Mouse (Mus musculus) myocyte (in vitro differentiated cells): ENCODE results near the gene Stk4. TPM values are rescaled to one million over a fixed set of nuclear protein-coding genes. Genes with fewer than 3 reads are reported as not detected.

Experiments
- H3K27me3 ChIP-seq: one replicate; pipeline ENCODE4 v1.6.1; 2011; ENCODE audit not compliant: control insufficient read depth, insufficient read depth, insufficient read length
- H3K36me3 ChIP-seq: one replicate; pipeline ENCODE4 v1.6.1; 2011; ENCODE audit not compliant: control insufficient read depth, insufficient read depth
- H3K4me2 ChIP-seq: one replicate; pipeline ENCODE4 v1.6.1; 2011; ENCODE audit warnings: low read depth, control low read depth
- H3K4me3 ChIP-seq: one replicate; pipeline ENCODE4 v1.5.1; 2011; ENCODE audit warnings: mild to moderate bottlenecking, control low read depth, moderate library complexity
- H3K79me2 ChIP-seq: one replicate; pipeline ENCODE4 v1.6.1; 2011; ENCODE audit not compliant: control insufficient read depth, insufficient read depth
- H3ac ChIP-seq: one replicate; pipeline ENCODE4 v1.6.1; 2011; ENCODE audit not compliant: control insufficient read depth, insufficient read length
- CEBPB ChIP-seq: IDR thresholded peaks from 2 replicates; pipeline ENCODE4 v1.6.1; 2011; ENCODE audit warnings: mild to moderate bottlenecking, moderate library complexity; ENCODE audit not compliant: poor library complexity, insufficient read depth, severe bottlenecking
- E2F4 ChIP-seq: IDR thresholded peaks from one replicate; pipeline ENCODE4 v1.6.1; 2011; ENCODE audit warnings: mild to moderate bottlenecking, control low read depth, moderate library complexity; ENCODE audit not compliant: insufficient read depth
- MAX ChIP-seq: IDR thresholded peaks from one replicate; pipeline ENCODE4 v1.6.1; 2011; ENCODE audit warnings: low read depth, mild to moderate bottlenecking, control low read depth
- MYOD1 ChIP-seq, 3 experiments: IDR thresholded peaks; one replicate each; pipeline ENCODE4 v1.6.1; 2011; ENCODE audit warnings: control low read depth in 2 of 3, low read depth in 2 of 3, mild to moderate bottlenecking in 2 of 3, moderate library complexity in 1 of 3; ENCODE audit not compliant: insufficient read length in 2 of 3, control insufficient read depth in 1 of 3
- MYOG ChIP-seq, 3 experiments: IDR thresholded peaks; one replicate each; pipeline ENCODE4 v1.6.1; 2011; ENCODE audit warnings: control low read depth in 2 of 3, low read depth in 2 of 3, mild to moderate bottlenecking in 2 of 3; ENCODE audit not compliant: insufficient read length in 2 of 3, control insufficient read depth in 1 of 3, insufficient read depth in 1 of 3
- POLR2A ChIP-seq: IDR thresholded peaks from one replicate; pipeline ENCODE4 v1.6.1; 2011; ENCODE audit warnings: low read depth, mild to moderate bottlenecking, control low read depth, moderate library complexity; ENCODE audit not compliant: insufficient read length
- POLR2AphosphoS2 ChIP-seq: IDR thresholded peaks from one replicate; pipeline ENCODE4 v1.6.1; 2011; ENCODE audit warnings: low read depth, control low read depth; ENCODE audit not compliant: insufficient read length
- REST ChIP-seq: IDR thresholded peaks from one replicate; pipeline ENCODE4 v1.6.1; 2011; ENCODE audit warnings: mild to moderate bottlenecking, control low read depth, moderate library complexity; ENCODE audit not compliant: insufficient read depth, insufficient read length
- SRF ChIP-seq: IDR thresholded peaks from one replicate; pipeline ENCODE4 v1.6.1; 2011; ENCODE audit warnings: low read depth; ENCODE audit not compliant: control insufficient read depth, insufficient read length
- TCF12 ChIP-seq: IDR thresholded peaks from one replicate; pipeline ENCODE4 v1.6.1; 2011; ENCODE audit warnings: mild to moderate bottlenecking, control low read depth; ENCODE audit not compliant: poor library complexity, insufficient read depth, severe bottlenecking
- TCF3 ChIP-seq: IDR thresholded peaks from one replicate; pipeline ENCODE4 v1.6.1; 2011; ENCODE audit warnings: low read depth, control low read depth; ENCODE audit not compliant: insufficient read length
- USF1 ChIP-seq: IDR thresholded peaks from one replicate; pipeline ENCODE4 v1.6.1; 2011; ENCODE audit warnings: low read depth, mild to moderate bottlenecking, control low read depth, moderate library complexity
- polyA plus RNA-seq: library from polyadenylated mRNA; unstranded; fragments of >200 nt; fragmentation: generic; extraction: Trizol; gene quantifications from one replicate; pipeline ENCODE4 v1.2.1, GENCODE M21; 2012; ENCODE audit warnings: missing spikeins

Gene Stk4
- polyA plus RNA-seq, 1 experiment, result 9.8 TPM

- Histone ChIP-seq H3K79me2 (no peaks in the 10 kb centered on the region), H3K4me2 (no peak overlapping the region), H3K27me3 (no peaks in the 10 kb centered on the region), H3K4me3 (no peak overlapping the region), H3ac (no peak overlapping the region), H3K36me3 (peaks cover 11% of the 10 kb centered on the region)
- no peak for TF ChIP-seq MYOD1 (IDR thresholded peaks at IDR 0.05; ENCODE audit: control insufficient read depth in 1 of 3, insufficient read length in 2 of 3, low read depth in 2 of 3)
- no peak for TF ChIP-seq REST
- TF ChIP-seq USF1, result no peak
- no peak for TF ChIP-seq MYOG (IDR thresholded peaks at IDR 0.05; ENCODE audit: control insufficient read depth in 1 of 3, insufficient read depth in 1 of 3, insufficient read length in 2 of 3, low read depth in 2 of 3)
- TF ChIP-seq POLR2A, result no peak
Observed at GRCm38 (mm10) chr2:164126533-164126955, 56.4 kb downstream of the Stk4 start.

- H3K36me3 ChIP-seq, result peaks cover 11% of the 10 kb centered on the region
- H3K4me2 ChIP-seq, result no peak overlapping the region
Observed at GRCm38 (mm10) chr2:164127297-164127696, 57.2 kb downstream of the Stk4 start.

GRCm38 (mm10) chr2:164128576-164129411 is 58.7 kb downstream of the Stk4 start:
- Histone ChIP-seq H3K79me2 (no peaks in the 10 kb centered on the region), H3ac (no peak overlapping the region), H3K36me3 (peaks cover 6% of the 10 kb centered on the region), H3K4me3 (no peak overlapping the region), H3K4me2 (no peak overlapping the region), H3K27me3 (no peaks in the 10 kb centered on the region)
- no peak for TF ChIP-seq E2F4

More at GRCm38 (mm10) chr2:164127297-164127696, 57.2 kb downstream of the Stk4 start:
- TF ChIP-seq MAX (no peak), SRF (no peak), REST (no peak), TCF12 (no peak), MYOD1 (IDR thresholded peaks at IDR 0.05; ENCODE audit: control insufficient read depth in 1 of 3, insufficient read length in 2 of 3, low read depth in 2 of 3) (no peak), POLR2AphosphoS2 (no peak), USF1 (no peak), E2F4 (no peak), MYOG (IDR thresholded peaks at IDR 0.05; ENCODE audit: control insufficient read depth in 1 of 3, insufficient read depth in 1 of 3, insufficient read length in 2 of 3, low read depth in 2 of 3) (no peak)
- H3K4me3 ChIP-seq, result no peak overlapping the region
- no peaks in the 10 kb centered on the region for H3K27me3 ChIP-seq
- H3K79me2 ChIP-seq, result no peaks in the 10 kb centered on the region
- H3ac ChIP-seq, result no peak overlapping the region

DNA sequence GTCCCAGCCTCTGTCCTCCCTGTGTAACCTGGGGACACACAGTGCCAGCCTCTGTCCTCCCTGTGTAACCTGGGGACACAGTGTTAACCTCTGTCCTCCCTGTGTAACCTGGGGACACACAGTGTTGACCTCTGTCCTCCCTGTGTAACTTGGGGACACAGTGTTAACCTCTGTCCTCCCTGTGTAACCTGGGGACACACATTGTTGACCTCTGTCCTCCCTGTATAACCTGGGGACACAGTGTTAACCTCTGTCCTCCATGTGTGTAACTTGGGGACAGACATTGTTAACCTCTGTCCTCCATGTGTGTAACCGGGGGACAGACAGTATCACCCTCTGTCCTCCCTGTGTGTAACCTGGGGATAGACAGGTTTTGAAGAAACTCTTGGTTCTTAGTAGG is 61.5 kb downstream of the Stk4 start:
- H3ac ChIP-seq, result no peak overlapping the region

GRCm38 (mm10) chr2:164134563-164134962 is 64.4 kb downstream of the Stk4 start:
- no peak overlapping the region for H3K4me3 ChIP-seq
- peaks cover 3% of the 10 kb centered on the region for H3K36me3 ChIP-seq
- no peaks in the 10 kb centered on the region for H3K27me3 ChIP-seq
- TF ChIP-seq TCF12, result no peak
- TF ChIP-seq MYOD1 (IDR thresholded peaks at IDR 0.05; ENCODE audit: control insufficient read depth in 1 of 3, insufficient read length in 2 of 3, low read depth in 2 of 3), result no peak
- no peak for TF ChIP-seq REST
- no peak for TF ChIP-seq POLR2AphosphoS2
- no peak for TF ChIP-seq MAX
- TF ChIP-seq CEBPB, result no peak
- no peak for TF ChIP-seq MYOG (IDR thresholded peaks at IDR 0.05; ENCODE audit: control insufficient read depth in 1 of 3, insufficient read depth in 1 of 3, insufficient read length in 2 of 3, low read depth in 2 of 3)
- no peak for TF ChIP-seq POLR2A
- TF ChIP-seq SRF, result no peak
- TF ChIP-seq TCF3, result no peak
- TF ChIP-seq USF1, result no peak
- no peak for TF ChIP-seq E2F4
- no peaks in the 10 kb centered on the region for H3K79me2 ChIP-seq
- H3K4me2 ChIP-seq, result no peak overlapping the region
- H3ac ChIP-seq, result no peak overlapping the region

More for the DNA sequence above, 61.5 kb downstream of the Stk4 start:
- H3K27me3 ChIP-seq, result no peaks in the 10 kb centered on the region
- no peak overlapping the region for H3K4me3 ChIP-seq
- peaks cover 6% of the 10 kb centered on the region for H3K36me3 ChIP-seq
- TF ChIP-seq TCF3 (no peak), MYOD1 (IDR thresholded peaks at IDR 0.05; ENCODE audit: control insufficient read depth in 1 of 3, insufficient read length in 2 of 3, low read depth in 2 of 3) (no peak), E2F4 (no peak), POLR2A (no peak), POLR2AphosphoS2 (no peak), MAX (no peak), SRF (no peak), MYOG (IDR thresholded peaks at IDR 0.05; ENCODE audit: control insufficient read depth in 1 of 3, insufficient read depth in 1 of 3, insufficient read length in 2 of 3, low read depth in 2 of 3) (no peak)
- H3K79me2 ChIP-seq, result no peaks in the 10 kb centered on the region
- no peak overlapping the region for H3K4me2 ChIP-seq
